Mouse (Mus musculus) spleen, postnatal 0 days (tissue): ENCODE measurements around the gene Tnfaip2. TPM values are rescaled to one million over a fixed set of nuclear protein-coding genes. Genes with fewer than 3 reads are reported as not detected.

ENCODE experiments used
- polyA plus RNA-seq: library from polyadenylated mRNA; unstranded; fragments of >200 nt; fragmentation: Nextera tagmentation; extraction: Ambion mirVana; gene quantifications from 2 replicates; pipeline ENCODE4 v1.2.1, GENCODE M21; 2015

Tnfaip2 gene
- polyA plus RNA-seq = 175 and 180 TPM in 2 replicates

GRCm38 (mm10) chr12:111442309-111443010 is at the start of gene Tnfaip2:
Gene Tnfaip2 (plus strand): TSS chr12:111442469.

GRCm38 (mm10) chr12:111406622-111407021 is 35.6 kb upstream of the Tnfaip2 start, which contains the start of gene Lbhd2:
Gene Lbhd2 (plus strand): TSS chr12:111406809.

GRCm38 (mm10) chr12:111416921-111417779 is 25.1 kb upstream of the Tnfaip2 start, which contains the start of gene Exoc3l4:
Gene Exoc3l4 (plus strand): TSS chr12:111417017.

GRCm38 (mm10) chr12:111485652-111486306 is 43.5 kb downstream of the Tnfaip2 start, which contains the start of gene Gm266:
Gene Gm266 (minus strand): TSS chr12:111485823.

Other genes with a start within 250 kb of the Tnfaip2 start
- 0.46 TPM in 1 of 2 replicates, not detected in the other for gene Amn, start 171.4 kb upstream of the Tnfaip2 start, polyA plus RNA-seq
- gene Cdc42bpb, start 64.8 kb upstream of the Tnfaip2 start, polyA plus RNA-seq = 8.7 and 10.6 TPM in 2 replicates
- 0.95 and 1.4 TPM in 2 replicates for gene Lbhd2, start 35.7 kb upstream of the Tnfaip2 start, polyA plus RNA-seq
- gene Exoc3l4, start 25.5 kb upstream of the Tnfaip2 start, polyA plus RNA-seq = 8.8 and 10.7 TPM in 2 replicates
- gene Gm266, start 43.4 kb downstream of the Tnfaip2 start, polyA plus RNA-seq = 1.7 and 4.0 TPM in 2 replicates
- gene Eif5, start 95.5 kb downstream of the Tnfaip2 start, polyA plus RNA-seq = 549 and 600 TPM in 2 replicates
- 26.0 and 28.7 TPM in 2 replicates for gene Mark3, start 132.1 kb downstream of the Tnfaip2 start, polyA plus RNA-seq
- 58.0 and 73.0 TPM in 2 replicates for gene Ckb, start 229.9 kb downstream of the Tnfaip2 start, polyA plus RNA-seq
- gene Trmt61a, start 235.6 kb downstream of the Tnfaip2 start, polyA plus RNA-seq = 7.6 and 7.9 TPM in 2 replicates